Mouse (Mus musculus) cerebellum, adult 2 months (tissue): ENCODE results near the gene Tbc1d16. TPM values are rescaled to one million over a fixed set of nuclear protein-coding genes. Genes with fewer than 3 reads are reported as not detected.
A peak's percentile ranks its signal among the peaks of the same experiment; 100 is the strongest.

Experiments used
- DNase-seq, 2 experiments: peaks; one replicate each; pipeline ENCODE4 v3.0.0; 2021
- H3K27ac ChIP-seq: fragments of 200-500 bp; 2 replicates; pipeline ENCODE4 v1.5.1; 2012; ENCODE audit warnings: low read length, control low read depth, inconsistent platforms; ENCODE audit not compliant: insufficient read depth
- H3K27me3 ChIP-seq: fragments of 200-500 bp; 2 replicates; pipeline ENCODE4 v1.6.1; 2012; ENCODE audit warnings: inconsistent platforms, mild to moderate bottlenecking, low read length, moderate library complexity; ENCODE audit not compliant: control insufficient read depth, insufficient read depth
- H3K4me1 ChIP-seq: fragments of 200-500 bp; 2 replicates; pipeline ENCODE4 v1.6.1; 2011; ENCODE audit warnings: low read length; ENCODE audit not compliant: control insufficient read depth, insufficient read depth
- H3K4me3 ChIP-seq: fragments of 200-500 bp; replicated peaks from 2 replicates; pipeline ENCODE3; 2011; ENCODE audit warnings: mild to moderate bottlenecking, low read depth, low read length, control low read depth; ENCODE audit not compliant: insufficient read depth
- CTCF ChIP-seq: fragments of 200-500 bp; IDR thresholded peaks from 2 replicates; pipeline ENCODE4 v1.5.1; 2011; ENCODE audit warnings: low read depth, mild to moderate bottlenecking, control low read depth, low read length, moderate library complexity, borderline replicate concordance; ENCODE audit not compliant: insufficient read depth
- POLR2A ChIP-seq: fragments of 200-500 bp; IDR thresholded peaks from 2 replicates; pipeline ENCODE4 v1.6.1; 2011; ENCODE audit warnings: low read length, control low read depth, borderline replicate concordance; ENCODE audit not compliant: insufficient read depth
- WGBS: fragments of 180-500 bp; shearing (Covaris S2); methylation state at CpG from one replicate; pipeline ENCODE4 v1.1.7; 2018; 5-methylcytosine and 5-hydroxymethylcytosine counted together
- polyA plus RNA-seq: library from polyadenylated mRNA; depleted of rRNA; stranded (reverse); fragments of >200 nt; gene quantifications from 2 replicates; pipeline ENCODE4 v1.2.3, GENCODE M21; 2012

Gene Tbc1d16
- polyA plus RNA-seq, 1 experiment: 32.5 TPM

- no peaks in the 10 kb centered on the region for H3K27me3 ChIP-seq
- 92% methylated on average over 6 of the region's 6 CpGs for WGBS
- H3K4me1 ChIP-seq: peaks cover 71% of the 10 kb centered on the region
- H3K27ac ChIP-seq: no peak overlapping the region
- no peak for TF ChIP-seq CTCF
- no peak for TF ChIP-seq POLR2A
- no peak overlapping the region for H3K4me3 ChIP-seq
- DNase-seq: no peak
These were observed 10.4 kb downstream of the Tbc1d16 start for GRCm38 (mm10) chr11:119217861-119218260.

- Histone ChIP-seq H3K27ac (peak overlapping the region; percentile 85), H3K27me3 (no peaks in the 10 kb centered on the region), H3K4me1 (peaks cover 65% of the 10 kb centered on the region), H3K4me3 (peak overlapping the region; percentile 9)
- 11% methylated on average over 9 of the region's 9 CpGs for WGBS
- DNase-seq: peak; percentile 96
- no peak for TF ChIP-seq CTCF
- no peak for TF ChIP-seq POLR2A
These were observed 12.3 kb downstream of the Tbc1d16 start for GRCm38 (mm10) chr11:119215905-119216507.

GRCm38 (mm10) chr11:119215038-119215904 is 13.0 kb downstream of the Tbc1d16 start:
- H3K4me1 ChIP-seq: peaks cover 62% of the 10 kb centered on the region

DNA sequence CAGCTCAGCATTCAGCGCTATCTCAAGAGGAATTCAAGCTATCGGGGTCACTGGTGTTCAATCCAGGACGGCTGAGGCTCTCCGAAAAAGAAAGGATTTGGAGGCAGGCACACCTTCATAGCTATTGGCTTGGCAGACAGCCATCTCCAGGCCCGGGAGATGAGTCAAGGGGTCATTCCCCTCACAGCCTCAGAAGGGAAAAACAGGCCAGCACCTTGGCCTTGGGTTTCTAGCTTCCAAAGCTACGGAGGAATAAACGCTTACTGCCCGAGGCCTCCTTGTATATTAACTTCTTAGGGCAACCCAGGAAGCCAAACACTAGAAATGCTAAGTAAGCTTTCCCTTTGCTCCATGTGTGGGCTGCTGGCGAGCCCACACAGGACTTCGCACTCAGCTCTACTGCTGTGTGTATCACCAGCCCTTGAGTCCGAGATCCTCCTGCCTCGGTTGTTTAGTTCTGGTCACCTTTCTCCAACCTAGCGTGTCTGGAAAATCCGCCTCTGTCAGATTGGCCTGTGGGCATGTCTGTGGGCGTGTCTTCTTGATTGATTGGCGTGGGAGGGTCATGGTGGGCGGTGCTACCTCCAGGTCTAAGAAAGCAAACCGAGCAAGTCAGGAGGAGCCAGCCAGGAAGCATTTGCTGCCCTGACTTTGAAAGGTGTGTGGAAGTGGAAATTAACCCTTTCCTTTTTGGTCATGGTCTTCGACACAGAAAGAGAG is 15.0 kb downstream of the Tbc1d16 start:
- H3K27me3 ChIP-seq: no peaks in the 10 kb centered on the region
- peaks cover 69% of the 10 kb centered on the region for H3K4me1 ChIP-seq
- no peak for TF ChIP-seq POLR2A
- no peak overlapping the region for H3K4me3 ChIP-seq
- no peak overlapping the region for H3K27ac ChIP-seq
- DNase-seq: no peak
- WGBS: 65% methylated on average over 19 of the region's 19 CpGs

More at GRCm38 (mm10) chr11:119215038-119215904, 13.0 kb downstream of the Tbc1d16 start:
- TF ChIP-seq CTCF: no peak
- TF ChIP-seq POLR2A: no peak
- Histone ChIP-seq H3K27me3 (no peaks in the 10 kb centered on the region), H3K4me3 (peak overlapping the region; percentile 16), H3K27ac (peak overlapping the region; percentile 85)
- peak; percentile 66 to 78 for DNase-seq
- 11% methylated on average over 18 of the region's 18 CpGs for WGBS

GRCm38 (mm10) chr11:119211604-119212309 is 16.5 kb downstream of the Tbc1d16 start:
- TF ChIP-seq POLR2A: no peak
- Histone ChIP-seq H3K4me1 (peaks cover 72% of the 10 kb centered on the region), H3K27ac (no peak overlapping the region), H3K4me3 (no peak overlapping the region), H3K27me3 (no peaks in the 10 kb centered on the region)
- 59% methylated on average over 21 of the region's 21 CpGs for WGBS
- no peak for DNase-seq

- H3K27ac ChIP-seq: peak overlapping the region; percentile 9
- TF ChIP-seq CTCF (no peak), POLR2A (no peak)
- WGBS: 10% methylated on average over 32 of the region's 32 CpGs
- DNase-seq: peak; percentile 93 to 95
- no peaks in the 10 kb centered on the region for H3K27me3 ChIP-seq
- H3K4me1 ChIP-seq: peaks cover 63% of the 10 kb centered on the region
- H3K4me3 ChIP-seq: peak overlapping the region; percentile 47
These were observed 17.8 kb downstream of the Tbc1d16 start for GRCm38 (mm10) chr11:119210321-119211100.
